Mouse (Mus musculus) myocyte (in vitro differentiated cells): ENCODE data around the gene Hnrnpab.

Source experiments
- CEBPB ChIP-seq: IDR thresholded peaks from 2 replicates; pipeline ENCODE4 v1.6.1; 2011; ENCODE audit warnings: mild to moderate bottlenecking, moderate library complexity; ENCODE audit not compliant: poor library complexity, insufficient read depth, severe bottlenecking
- MYOG ChIP-seq, 3 experiments: IDR thresholded peaks; one replicate each; pipeline ENCODE4 v1.6.1; 2011; ENCODE audit warnings: control low read depth in 2 of 3, low read depth in 2 of 3, mild to moderate bottlenecking in 2 of 3; ENCODE audit not compliant: insufficient read length in 2 of 3, control insufficient read depth in 1 of 3, insufficient read depth in 1 of 3
- POLR2A ChIP-seq: IDR thresholded peaks from one replicate; pipeline ENCODE4 v1.6.1; 2011; ENCODE audit warnings: low read depth, mild to moderate bottlenecking, control low read depth, moderate library complexity; ENCODE audit not compliant: insufficient read length

DNA sequence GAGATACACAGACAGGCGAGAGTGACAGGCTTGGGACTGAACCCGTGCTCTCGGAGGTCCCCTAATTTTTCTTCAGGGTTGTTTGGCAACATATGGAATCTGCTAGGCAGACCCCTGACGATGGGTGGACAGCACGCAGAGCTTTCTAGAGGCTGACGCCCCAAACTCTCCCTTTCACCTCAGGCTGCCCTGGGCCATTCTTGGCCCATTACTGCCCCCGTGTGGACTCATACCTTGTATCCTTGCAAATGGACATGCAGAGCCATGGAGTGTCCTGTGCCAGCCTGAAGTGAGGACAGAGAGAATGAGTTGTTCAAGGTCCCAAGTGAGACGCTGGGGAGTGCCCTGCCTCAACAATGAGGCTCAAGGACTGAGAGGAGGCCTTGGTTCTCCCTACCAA is 23.9 kb downstream of the Hnrnpab start:
- TF ChIP-seq POLR2A (no peak), CEBPB (no peak), MYOG (IDR thresholded peaks at IDR 0.05; ENCODE audit: control insufficient read depth in 1 of 3, insufficient read depth in 1 of 3, insufficient read length in 2 of 3, low read depth in 2 of 3) (no peak)
